Mouse (Mus musculus) forebrain, embryonic 13.5 days (tissue): ENCODE measurements around the gene Slc22a4. TPM values are rescaled to one million over a fixed set of nuclear protein-coding genes. Genes with fewer than 3 reads are reported as not detected.

Experiments
- ATAC-seq: fragments of 200-750 bp; cut with Nextera tagmentation; 2 replicates; pipeline ENCODE4 v1.8.0; 2017
- H3K27ac ChIP-seq: fragments of 300-500 bp; sonication (generic); 2 replicates; pipeline ENCODE4 v1.5.1; 2015; ENCODE audit warnings: inconsistent platforms, mild to moderate bottlenecking, moderate library complexity
- H3K27me3 ChIP-seq: fragments of 300-500 bp; sonication (generic); 2 replicates; pipeline ENCODE4 v1.6.1; 2015; ENCODE audit warnings: mild to moderate bottlenecking, inconsistent platforms
- H3K36me3 ChIP-seq: fragments of 300-500 bp; sonication (generic); 2 replicates; pipeline ENCODE4 v1.6.1; 2015; ENCODE audit warnings: mild to moderate bottlenecking, inconsistent platforms; ENCODE audit not compliant: poor library complexity, severe bottlenecking
- H3K4me1 ChIP-seq: fragments of 300-500 bp; sonication (generic); 2 replicates; pipeline ENCODE4 v1.6.1; 2015; ENCODE audit warnings: inconsistent platforms
- H3K4me2 ChIP-seq: fragments of 300-500 bp; sonication (generic); 2 replicates; pipeline ENCODE4 v1.6.1; 2015; ENCODE audit warnings: inconsistent platforms, mild to moderate bottlenecking, moderate library complexity
- H3K4me3 ChIP-seq: fragments of 300-500 bp; sonication (generic); 2 replicates; pipeline ENCODE4 v1.5.1; 2015; ENCODE audit warnings: mild to moderate bottlenecking, inconsistent platforms
- H3K9ac ChIP-seq: fragments of 300-500 bp; sonication (generic); 2 replicates; pipeline ENCODE4 v1.6.1; 2015; ENCODE audit warnings: mild to moderate bottlenecking, inconsistent platforms
- H3K9me3 ChIP-seq: fragments of 300-500 bp; sonication (generic); replicated peaks from 2 replicates; pipeline ENCODE4 v1.6.1; 2016; ENCODE audit warnings: inconsistent platforms
- WGBS: fragments of 180-500 bp; shearing (Covaris S2); methylation state at CpG from one replicate; pipeline ENCODE4 v1.1.7; 2015; 5-methylcytosine and 5-hydroxymethylcytosine counted together
- polyA plus RNA-seq: library from polyadenylated mRNA; unstranded; fragments of >200 nt; fragmentation: Nextera tagmentation; extraction: Ambion mirVana; gene quantifications from 2 replicates; pipeline ENCODE4 v1.2.1, GENCODE M21; 2015

Slc22a4 gene
- polyA plus RNA-seq = 0.21 and 0.74 TPM in 2 replicates

DNA sequence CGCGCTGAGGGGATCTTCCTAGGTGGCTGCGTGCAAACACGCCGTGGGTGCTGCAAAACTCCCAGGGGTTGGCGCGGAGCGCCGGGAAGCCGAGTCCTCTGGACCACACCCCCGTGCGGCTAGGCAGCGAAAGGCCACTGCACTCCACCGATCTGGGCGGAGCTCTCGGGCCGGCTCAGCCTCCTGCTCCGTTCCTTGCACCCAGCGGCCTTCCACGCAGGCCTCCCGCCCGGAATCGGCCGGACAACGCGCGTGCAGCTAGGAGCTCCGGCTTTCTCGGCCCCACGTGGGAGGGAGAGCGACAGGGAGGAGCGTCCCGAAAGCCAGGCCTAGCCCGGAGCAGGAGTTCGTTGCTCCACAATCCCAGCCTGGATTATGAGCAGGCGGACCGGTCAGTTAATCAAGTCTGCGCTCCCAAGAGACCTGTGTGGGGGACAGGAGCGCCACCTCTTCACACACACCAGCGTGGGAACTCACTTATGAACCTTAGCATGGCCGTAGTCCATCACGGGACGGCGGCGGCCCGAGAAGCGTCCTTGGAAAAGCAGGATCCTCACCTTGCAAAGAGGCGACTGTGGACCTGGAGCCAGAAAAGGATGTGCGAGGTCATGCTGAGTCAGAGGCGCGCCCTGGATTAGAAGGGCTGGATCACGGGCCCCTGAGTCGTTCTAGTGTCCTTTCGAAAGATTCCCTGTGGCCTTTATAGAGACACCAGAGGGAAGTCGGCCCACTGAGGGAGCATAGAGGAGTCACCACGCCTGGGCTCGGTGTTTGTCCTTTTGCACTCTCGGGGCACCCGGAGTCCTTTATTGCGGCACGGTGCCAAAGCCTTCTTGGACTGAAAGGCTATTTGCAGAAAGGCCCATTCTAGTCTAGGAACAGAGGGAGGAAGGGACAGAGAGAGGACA is at the start of gene Slc22a4:
Slc22a4 (minus strand) TSS at position 47 of the 908 bp plus-strand sequence.
- H3K4me1 ChIP-seq = peaks cover 14% of the 10 kb centered on the region
- peak within 1 kb of the TSS; percentile 73 for H3K9ac ChIP-seq
- 2% methylated on average over 59 of the region's 61 CpGs for WGBS
- ATAC-seq = peak; percentile 84
- H3K36me3 ChIP-seq = no peaks in the 10 kb centered on the region
- H3K27ac ChIP-seq = no peak within 1 kb of the TSS
- H3K4me3 ChIP-seq = peak within 1 kb of the TSS; percentile 57
- peak within 1 kb of the TSS; percentile 94 for H3K4me2 ChIP-seq
- peaks cover 38% of the 10 kb centered on the region for H3K27me3 ChIP-seq
- no peaks in the 10 kb centered on the region for H3K9me3 ChIP-seq

- H3K9ac ChIP-seq = no peak overlapping the region
- WGBS = 90% methylated on average over 1 of the region's 1 CpGs
Measured at GRCm38 (mm10) chr11:54076101-54076500, 48.2 kb upstream of the Slc22a4 start.

DNA sequence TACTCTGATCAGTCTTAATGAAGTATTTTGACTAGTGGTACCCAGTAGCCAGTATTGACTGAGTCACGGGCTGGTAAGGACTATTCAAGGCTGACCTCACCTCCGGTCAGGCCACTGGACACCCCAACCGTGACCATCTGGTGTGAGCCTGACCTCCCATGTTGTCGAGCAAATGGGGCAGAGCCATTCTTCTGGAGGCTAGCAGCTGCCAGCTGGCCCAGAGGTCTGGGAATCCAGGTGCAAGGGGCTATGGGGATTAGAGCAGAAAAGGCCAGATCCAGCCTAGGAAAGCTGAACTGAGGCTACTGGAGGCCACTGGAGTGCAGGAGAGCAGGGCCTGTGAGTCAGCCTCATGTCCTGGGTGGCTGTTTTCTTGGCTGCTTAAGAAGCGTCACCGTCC is 47.5 kb upstream of the Slc22a4 start:
- H3K4me1 ChIP-seq = peaks cover 11% of the 10 kb centered on the region; the same call in 1 of the 2 replicates
- no peaks in the 10 kb centered on the region for H3K36me3 ChIP-seq
- 0 out of 2 replicates have a peak, but pooled peaks cover 2% of the 10 kb centered on the region for H3K27me3 ChIP-seq
- no peak overlapping the region for H3K9ac ChIP-seq
- no peak overlapping the region for H3K4me2 ChIP-seq
- WGBS = 69% methylated on average over 6 of the region's 6 CpGs
- H3K4me3 ChIP-seq = no peak overlapping the region
- H3K27ac ChIP-seq = no peak overlapping the region
- ATAC-seq = no peak
- H3K9me3 ChIP-seq = 0 out of 2 replicates have a peak, but pooled peaks cover 6% of the 10 kb centered on the region

More at GRCm38 (mm10) chr11:54076101-54076500, 48.2 kb upstream of the Slc22a4 start:
- H3K4me2 ChIP-seq = no peak overlapping the region
- H3K36me3 ChIP-seq = no peaks in the 10 kb centered on the region
- H3K27ac ChIP-seq = no peak overlapping the region
- H3K4me3 ChIP-seq = no peak overlapping the region
- 0 out of 2 replicates have a peak, but pooled peaks cover 6% of the 10 kb centered on the region for H3K9me3 ChIP-seq
- peaks cover 11% of the 10 kb centered on the region; the same call in 1 of the 2 replicates for H3K4me1 ChIP-seq
- 0 out of 2 replicates have a peak, but pooled peaks cover 1% of the 10 kb centered on the region for H3K27me3 ChIP-seq
- no peak for ATAC-seq

DNA sequence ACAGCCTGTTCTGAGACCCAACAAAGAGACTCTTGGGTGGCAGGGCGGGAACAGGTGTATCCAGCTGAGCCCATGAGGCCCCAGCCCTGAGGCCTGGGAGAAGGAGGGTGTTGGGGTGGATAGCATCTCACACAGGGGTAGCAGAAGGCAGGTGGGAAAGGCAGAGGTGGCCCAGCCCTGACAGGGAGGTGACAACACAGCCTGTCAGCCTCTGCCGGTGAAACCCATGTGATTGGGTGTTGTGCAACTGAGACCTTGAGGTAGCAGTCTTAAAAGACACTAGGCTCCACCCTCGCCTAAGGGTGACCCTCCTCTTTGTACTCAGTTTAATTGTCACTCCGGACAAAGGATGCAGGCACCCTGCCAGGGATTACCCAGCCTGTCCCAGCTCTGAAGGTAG is 45.4 kb upstream of the Slc22a4 start:
- Histone ChIP-seq H3K4me3 (no peak overlapping the region), H3K9me3 (0 out of 2 replicates have a peak, but pooled peaks cover 6% of the 10 kb centered on the region), H3K27ac (no peak overlapping the region), H3K4me1 (peaks cover 16% of the 10 kb centered on the region), H3K9ac (no peak overlapping the region), H3K36me3 (no peaks in the 10 kb centered on the region), H3K27me3 (0 out of 2 replicates have a peak, but pooled peaks cover 2% of the 10 kb centered on the region), H3K4me2 (no peak overlapping the region)
- WGBS = 26% methylated on average over 4 of the region's 4 CpGs
- no peak for ATAC-seq

- 91% methylated on average over 5 of the region's 5 CpGs for WGBS
- H3K27ac ChIP-seq = no peak overlapping the region
- no peak overlapping the region for H3K4me2 ChIP-seq
- peaks cover 30% of the 10 kb centered on the region for H3K4me1 ChIP-seq
- H3K9me3 ChIP-seq = 0 out of 2 replicates have a peak, but pooled peaks cover 6% of the 10 kb centered on the region
- H3K36me3 ChIP-seq = no peaks in the 10 kb centered on the region
- no peak for ATAC-seq
- H3K4me3 ChIP-seq = no peak overlapping the region
- no peak overlapping the region for H3K9ac ChIP-seq
- H3K27me3 ChIP-seq = peaks cover 5% of the 10 kb centered on the region; the same call in 1 of the 2 replicates
Measured at GRCm38 (mm10) chr11:54071726-54072445, 44.0 kb upstream of the Slc22a4 start.

GRCm38 (mm10) chr11:54068520-54069371 is 40.9 kb upstream of the Slc22a4 start, which contains the start of gene Pdlim4:
Gene Pdlim4 (minus strand): TSS chr11:54069014.
- H3K4me3 ChIP-seq = peak within 1 kb of the TSS; percentile 61
- H3K9ac ChIP-seq = peak within 1 kb of the TSS; percentile 79
- H3K9me3 ChIP-seq = 0 out of 2 replicates have a peak, but pooled peaks cover 3% of the 10 kb centered on the region
- WGBS = 3% methylated on average over 48 of the region's 61 CpGs
- no peak within 1 kb of the TSS for H3K27ac ChIP-seq
- H3K36me3 ChIP-seq = no peaks in the 10 kb centered on the region
- peak within 1 kb of the TSS; percentile 88 for H3K4me2 ChIP-seq
- peaks cover 35% of the 10 kb centered on the region for H3K4me1 ChIP-seq
- ATAC-seq = peak; percentile 77
- H3K27me3 ChIP-seq = peaks cover 5% of the 10 kb centered on the region; the same call in 1 of the 2 replicates

GRCm38 (mm10) chr11:54067996-54068519 is 40.2 kb upstream of the Slc22a4 start:
- no peak overlapping the region for H3K27ac ChIP-seq
- peaks cover 35% of the 10 kb centered on the region for H3K4me1 ChIP-seq
- peak overlapping the region; percentile 88 for H3K4me2 ChIP-seq
- no peaks in the 10 kb centered on the region for H3K36me3 ChIP-seq
- peak overlapping the region; percentile 79 for H3K9ac ChIP-seq
- ATAC-seq = no peak
- H3K27me3 ChIP-seq = peaks cover 5% of the 10 kb centered on the region; the same call in 1 of the 2 replicates
- peak overlapping the region; percentile 61 for H3K4me3 ChIP-seq
- H3K9me3 ChIP-seq = no peaks in the 10 kb centered on the region
- WGBS = 34% methylated on average over 4 of the region's 4 CpGs

GRCm38 (mm10) chr11:54067318-54067995 is 39.6 kb upstream of the Slc22a4 start:
- peak; percentile 20; the same call in 1 of the 2 replicates for ATAC-seq
- Histone ChIP-seq H3K27ac (no peak overlapping the region), H3K4me2 (peak overlapping the region; percentile 88), H3K4me3 (peak overlapping the region; percentile 61), H3K9me3 (no peaks in the 10 kb centered on the region), H3K4me1 (peaks cover 35% of the 10 kb centered on the region), H3K36me3 (no peaks in the 10 kb centered on the region), H3K9ac (no peak overlapping the region; the same call in none of the 2 replicates), H3K27me3 (peaks cover 5% of the 10 kb centered on the region; the same call in 1 of the 2 replicates)
- 42% methylated on average over 12 of the region's 12 CpGs for WGBS

- H3K9me3 ChIP-seq = no peaks in the 10 kb centered on the region
- H3K4me2 ChIP-seq = no peak overlapping the region
- peaks cover 5% of the 10 kb centered on the region; the same call in 1 of the 2 replicates for H3K27me3 ChIP-seq
- no peaks in the 10 kb centered on the region for H3K36me3 ChIP-seq
- H3K9ac ChIP-seq = no peak overlapping the region
- ATAC-seq = no peak
- WGBS = 85% methylated on average over 5 of the region's 5 CpGs
- H3K4me1 ChIP-seq = peaks cover 40% of the 10 kb centered on the region
- H3K4me3 ChIP-seq = no peak overlapping the region
- H3K27ac ChIP-seq = no peak overlapping the region
Measured at GRCm38 (mm10) chr11:54066400-54066799, 38.5 kb upstream of the Slc22a4 start.

- Histone ChIP-seq H3K9ac (no peak overlapping the region), H3K36me3 (no peaks in the 10 kb centered on the region), H3K27ac (no peak overlapping the region), H3K4me2 (no peak overlapping the region), H3K9me3 (no peaks in the 10 kb centered on the region), H3K4me3 (no peak overlapping the region), H3K4me1 (peaks cover 40% of the 10 kb centered on the region), H3K27me3 (peaks cover 3% of the 10 kb centered on the region; the same call in 1 of the 2 replicates)
- ATAC-seq = no peak
- WGBS = 89% methylated on average over 4 of the region's 4 CpGs
Measured at GRCm38 (mm10) chr11:54065915-54066178, 38.0 kb upstream of the Slc22a4 start.
